Mouse (Mus musculus) hindbrain, embryonic 13.5 days (tissue): ENCODE data around the gene Tet2. TPM values are rescaled to one million over a fixed set of nuclear protein-coding genes. Genes with fewer than 3 reads are reported as not detected.
"Not testable (repeated sequence)": the region's sequence is repeated elsewhere in the genome, so short reads cannot be mapped to it uniquely, and the experiment has no call there.

Source experiments
- ATAC-seq: fragments of 200-750 bp; cut with Nextera tagmentation; 2 replicates; pipeline ENCODE4 v1.8.0; 2017; ENCODE audit warnings: moderate TSS enrichment; ENCODE audit not compliant: low FRiP score
- H3K27ac ChIP-seq: fragments of 300-500 bp; sonication (generic); 2 replicates; pipeline ENCODE4 v1.5.1; 2015; ENCODE audit warnings: inconsistent platforms, mild to moderate bottlenecking, moderate library complexity
- H3K27me3 ChIP-seq: fragments of 300-500 bp; sonication (generic); 2 replicates; pipeline ENCODE4 v1.6.1; 2015; ENCODE audit warnings: mild to moderate bottlenecking, inconsistent platforms
- H3K36me3 ChIP-seq: fragments of 300-500 bp; sonication (generic); 2 replicates; pipeline ENCODE4 v1.6.1; 2015; ENCODE audit warnings: mild to moderate bottlenecking, inconsistent platforms
- H3K4me1 ChIP-seq: fragments of 300-500 bp; sonication (generic); replicated peaks from 2 replicates; pipeline ENCODE4 v1.6.1; 2015; ENCODE audit warnings: inconsistent platforms
- H3K4me2 ChIP-seq: fragments of 300-500 bp; sonication (generic); 2 replicates; pipeline ENCODE4 v1.6.1; 2015; ENCODE audit warnings: inconsistent platforms, mild to moderate bottlenecking, moderate library complexity
- H3K4me3 ChIP-seq: fragments of 300-500 bp; sonication (generic); 2 replicates; pipeline ENCODE4 v1.5.1; 2015; ENCODE audit warnings: mild to moderate bottlenecking, inconsistent platforms
- H3K9ac ChIP-seq: fragments of 300-500 bp; sonication (generic); 2 replicates; pipeline ENCODE4 v1.6.1; 2015; ENCODE audit warnings: mild to moderate bottlenecking, inconsistent platforms
- H3K9me3 ChIP-seq: fragments of 300-500 bp; sonication (generic); 2 replicates; pipeline ENCODE4 v1.6.1; 2016; ENCODE audit warnings: inconsistent platforms
- WGBS: fragments of 180-500 bp; shearing (Covaris S2); methylation state at CpG from one replicate; pipeline ENCODE4 v1.1.7; 2015; 5-methylcytosine and 5-hydroxymethylcytosine counted together
- polyA plus RNA-seq: library from polyadenylated mRNA; unstranded; fragments of >200 nt; fragmentation: Nextera tagmentation; extraction: Ambion mirVana; gene quantifications from 2 replicates; pipeline ENCODE4 v1.2.1, GENCODE M21; 2015

Tet2 gene
- 21.7 and 24.6 TPM in 2 replicates for polyA plus RNA-seq

GRCm38 (mm10) chr3:133544551-133545303 lies at the start of gene Tet2:
Tet2 (minus strand) TSS chr3:133545139.
- ATAC-seq: no peak

GRCm38 (mm10) chr3:133592995-133593394 lies 48.1 kb upstream of the Tet2 start:
- WGBS: 84% methylated on average over 2 of the region's 2 CpGs
- not testable (repeated sequence) for H3K36me3 ChIP-seq, H3K9ac ChIP-seq, H3K27me3 ChIP-seq, H3K9me3 ChIP-seq, H3K27ac ChIP-seq, ATAC-seq, H3K4me2 ChIP-seq, H3K4me3 ChIP-seq, H3K4me1 ChIP-seq

More at GRCm38 (mm10) chr3:133544551-133545303, at the start of gene Tet2:
- Histone ChIP-seq H3K36me3 (no peaks in the 10 kb centered on the region), H3K27me3 (no peaks in the 10 kb centered on the region), H3K9ac (peak within 1 kb of the TSS; percentile 85), H3K9me3 (no peaks in the 10 kb centered on the region), H3K4me3 (peak within 1 kb of the TSS; percentile 81), H3K4me2 (peak within 1 kb of the TSS; percentile 75), H3K4me1 (peaks cover 26% of the 10 kb centered on the region), H3K27ac (peak within 1 kb of the TSS; percentile 94)
- under 1% methylated on average over 49 of the region's 73 CpGs for WGBS

GRCm38 (mm10) chr3:133590506-133591152 lies 45.7 kb upstream of the Tet2 start:
- Histone ChIP-seq H3K27ac (no peak overlapping the region), H3K9me3 (no peaks in the 10 kb centered on the region), H3K36me3 (no peaks in the 10 kb centered on the region), H3K4me3 (no peak overlapping the region), H3K4me2 (no peak overlapping the region), H3K9ac (no peak overlapping the region), H3K4me1 (no peaks in the 10 kb centered on the region), H3K27me3 (no peaks in the 10 kb centered on the region)
- ATAC-seq: no peak
- WGBS: 90% methylated on average over 7 of the region's 7 CpGs

GRCm38 (mm10) chr3:133585010-133585409 lies 40.1 kb upstream of the Tet2 start:
- H3K36me3 ChIP-seq: no peaks in the 10 kb centered on the region
- WGBS: 86% methylated on average over 2 of the region's 2 CpGs
- no peak for ATAC-seq

GRCm38 (mm10) chr3:133583411-133584025 lies 38.6 kb upstream of the Tet2 start:
- Histone ChIP-seq H3K4me1 (no peaks in the 10 kb centered on the region), H3K9ac (no peak overlapping the region), H3K27me3 (no peaks in the 10 kb centered on the region), H3K4me2 (no peak overlapping the region), H3K9me3 (no peaks in the 10 kb centered on the region), H3K27ac (no peak overlapping the region), H3K4me3 (no peak overlapping the region), H3K36me3 (no peaks in the 10 kb centered on the region)
- 94% methylated on average over 9 of the region's 9 CpGs for WGBS
- ATAC-seq: no peak

More at GRCm38 (mm10) chr3:133585010-133585409, 40.1 kb upstream of the Tet2 start:
- no peaks in the 10 kb centered on the region for H3K9me3 ChIP-seq
- H3K27me3 ChIP-seq: no peaks in the 10 kb centered on the region
- no peak overlapping the region for H3K4me3 ChIP-seq
- no peaks in the 10 kb centered on the region for H3K4me1 ChIP-seq
- H3K9ac ChIP-seq: no peak overlapping the region
- no peak overlapping the region for H3K27ac ChIP-seq
- no peak overlapping the region for H3K4me2 ChIP-seq

GRCm38 (mm10) chr3:133582969-133583368 lies 38.0 kb upstream of the Tet2 start:
- Histone ChIP-seq H3K4me2 (no peak overlapping the region), H3K4me3 (no peak overlapping the region)
- WGBS: 77% methylated on average over 4 of the region's 4 CpGs

GRCm38 (mm10) chr3:133582096-133582495 lies 37.2 kb upstream of the Tet2 start:
- Histone ChIP-seq H3K4me2 (no peak overlapping the region), H3K4me1 (no peaks in the 10 kb centered on the region), H3K4me3 (no peak overlapping the region), H3K27me3 (no peaks in the 10 kb centered on the region), H3K9me3 (no peaks in the 10 kb centered on the region), H3K9ac (no peak overlapping the region), H3K36me3 (no peaks in the 10 kb centered on the region), H3K27ac (no peak overlapping the region)
- ATAC-seq: no peak
- 83% methylated on average over 5 of the region's 5 CpGs for WGBS

More at GRCm38 (mm10) chr3:133582969-133583368, 38.0 kb upstream of the Tet2 start:
- H3K36me3 ChIP-seq: no peaks in the 10 kb centered on the region
- no peak for ATAC-seq
- no peaks in the 10 kb centered on the region for H3K4me1 ChIP-seq
- H3K27me3 ChIP-seq: no peaks in the 10 kb centered on the region
- no peak overlapping the region for H3K9ac ChIP-seq
- no peak overlapping the region for H3K27ac ChIP-seq
- H3K9me3 ChIP-seq: no peaks in the 10 kb centered on the region

GRCm38 (mm10) chr3:133581541-133581940 lies 36.6 kb upstream of the Tet2 start:
- H3K4me3 ChIP-seq: no peak overlapping the region
- H3K27me3 ChIP-seq: no peaks in the 10 kb centered on the region
- H3K4me2 ChIP-seq: no peak overlapping the region
- H3K9ac ChIP-seq: no peak overlapping the region
- 80% methylated on average over 4 of the region's 4 CpGs for WGBS
- H3K9me3 ChIP-seq: no peaks in the 10 kb centered on the region
- H3K36me3 ChIP-seq: no peaks in the 10 kb centered on the region
- ATAC-seq: no peak
- no peak overlapping the region for H3K27ac ChIP-seq
- no peaks in the 10 kb centered on the region for H3K4me1 ChIP-seq

GRCm38 (mm10) chr3:133579671-133580070 lies 34.7 kb upstream of the Tet2 start:
- H3K4me1 ChIP-seq: no peaks in the 10 kb centered on the region
- ATAC-seq: no peak
- 92% methylated on average over 9 of the region's 9 CpGs for WGBS

GRCm38 (mm10) chr3:133579140-133579539 lies 34.2 kb upstream of the Tet2 start:
- Histone ChIP-seq H3K27me3 (no peaks in the 10 kb centered on the region), H3K4me3 (no peak overlapping the region), H3K36me3 (no peaks in the 10 kb centered on the region), H3K9ac (no peak overlapping the region), H3K9me3 (no peaks in the 10 kb centered on the region), H3K4me1 (no peaks in the 10 kb centered on the region), H3K4me2 (no peak overlapping the region), H3K27ac (no peak overlapping the region)
- WGBS: 57% methylated on average over 9 of the region's 9 CpGs
- ATAC-seq: no peak

More at GRCm38 (mm10) chr3:133579671-133580070, 34.7 kb upstream of the Tet2 start:
- H3K9ac ChIP-seq: no peak overlapping the region
- H3K36me3 ChIP-seq: no peaks in the 10 kb centered on the region
- H3K27me3 ChIP-seq: no peaks in the 10 kb centered on the region
- H3K4me2 ChIP-seq: no peak overlapping the region
- no peak overlapping the region for H3K4me3 ChIP-seq
- no peak overlapping the region for H3K27ac ChIP-seq
- H3K9me3 ChIP-seq: no peaks in the 10 kb centered on the region

GRCm38 (mm10) chr3:133574969-133575368 lies 30.0 kb upstream of the Tet2 start:
- no peaks in the 10 kb centered on the region for H3K4me1 ChIP-seq
- no peak overlapping the region for H3K4me2 ChIP-seq
- H3K36me3 ChIP-seq: no peaks in the 10 kb centered on the region
- no peak overlapping the region for H3K27ac ChIP-seq
- no peak overlapping the region for H3K4me3 ChIP-seq
- 78% methylated on average over 6 of the region's 6 CpGs for WGBS
- no peaks in the 10 kb centered on the region for H3K27me3 ChIP-seq
- H3K9ac ChIP-seq: no peak overlapping the region
- H3K9me3 ChIP-seq: no peaks in the 10 kb centered on the region
- no peak for ATAC-seq

- Histone ChIP-seq H3K4me2 (no peak overlapping the region), H3K36me3 (no peaks in the 10 kb centered on the region), H3K4me3 (no peak overlapping the region), H3K9ac (no peak overlapping the region), H3K9me3 (no peaks in the 10 kb centered on the region), H3K27ac (no peak overlapping the region), H3K4me1 (no peaks in the 10 kb centered on the region), H3K27me3 (no peaks in the 10 kb centered on the region)
- 78% methylated on average over 5 of the region's 5 CpGs for WGBS
- no peak for ATAC-seq
These were observed 27.0 kb upstream of the Tet2 start for GRCm38 (mm10) chr3:133571961-133572360.
